Mouse (Mus musculus): ENCODE results near the gene Foxm1. TPM values are rescaled to one million over a fixed set of nuclear protein-coding genes. Genes with fewer than 3 reads are reported as not detected.

Gene Foxm1
- total and polyA plus RNA-seq, 3 experiments: 13.7 to 61.9 (median 31.1) TPM

DNA sequence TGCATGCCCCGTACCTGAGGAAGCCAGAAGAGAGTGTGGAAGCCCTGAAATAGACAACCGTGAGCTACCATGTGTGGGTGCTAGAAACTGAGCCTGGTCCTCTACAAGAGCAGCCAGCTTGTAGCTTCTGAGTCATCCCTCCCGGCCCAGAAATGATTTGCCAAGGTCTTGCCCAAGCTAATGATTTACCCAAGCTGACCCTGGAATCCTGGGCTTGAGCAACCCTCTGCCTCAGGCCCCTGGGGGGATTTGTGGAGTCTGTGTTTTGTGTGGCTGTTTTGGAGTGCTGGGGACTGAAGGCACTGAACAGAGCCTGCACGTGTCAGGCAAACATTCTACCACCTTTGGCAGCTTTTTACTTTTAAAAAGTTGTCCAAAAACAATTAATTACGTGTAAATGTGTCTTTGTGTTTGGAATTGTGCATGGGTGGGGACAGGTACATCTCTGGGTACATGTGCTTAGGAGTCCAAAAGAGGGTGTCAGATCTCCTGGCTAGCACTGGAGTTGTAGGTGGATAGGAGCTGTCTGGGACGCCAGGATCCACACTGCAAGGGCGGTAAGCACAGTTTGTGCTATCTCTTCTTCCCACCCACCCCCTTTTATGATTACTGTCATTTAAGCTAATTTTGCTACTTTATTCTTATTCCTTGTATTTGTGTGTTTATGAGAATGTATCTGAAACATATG is 35.0 kb downstream of the Foxm1 start:
- Histone ChIP-seq H3K9me3 (replicated peaks; ENCODE audit: insufficient read depth, low read length) (no peaks in the 10 kb centered on the region), H3K9ac (ENCODE audit: control insufficient read depth, low read depth, low read length, poor library complexity, severe bottlenecking) (no peak overlapping the region), H3K4me1 (ENCODE audit: control insufficient read depth in 1 of 2, insufficient read depth in 2 of 2, low read length in 2 of 2) (no peaks in the 10 kb centered on the region), H3K4me3 (ENCODE audit: control insufficient read depth in 1 of 2, insufficient read depth in 1 of 2, low read depth in 2 of 2, low read length in 2 of 2) (no peak overlapping the region), H3K79me2 (ENCODE audit: control insufficient read depth, insufficient read depth, low read length, poor library complexity) (no peaks in the 10 kb centered on the region), H3K36me3 (ENCODE audit: control insufficient read depth in 1 of 2, insufficient read depth in 2 of 2, low read length in 2 of 2) (no peaks in the 10 kb centered on the region), H3K27ac (ENCODE audit: control insufficient read depth, low read depth, low read length) (no peak overlapping the region), H3K27me3 (ENCODE audit: control insufficient read depth in 1 of 2, insufficient read depth in 2 of 2, low read length in 2 of 2) (no peaks in the 10 kb centered on the region; a peak in 1 of 4 replicates)
- TF ChIP-seq ZNF384 (IDR thresholded peaks at IDR 0.05; ENCODE audit: low read depth, low read length) (no peak), RAD21 (IDR thresholded peaks at IDR 0.05; ENCODE audit: low read depth, low read length) (no peak), NRF1 (IDR thresholded peaks at IDR 0.05; ENCODE audit: insufficient read depth, low read depth, low read length, poor library complexity, severe bottlenecking) (no peak), ETS1 (IDR thresholded peaks at IDR 0.05; ENCODE audit: low read depth, low read length) (no peak), NELFE (IDR thresholded peaks at IDR 0.05; ENCODE audit: low read depth, low read length) (no peak), E2F4 (IDR thresholded peaks at IDR 0.05; ENCODE audit: borderline replicate concordance, low read depth, low read length) (no peak), TAL1 (IDR thresholded peaks at IDR 0.05; ENCODE audit: low read length) (no peak), CHD2 (IDR thresholded peaks at IDR 0.05; ENCODE audit: low read length) (no peak), UBTF (IDR thresholded peaks at IDR 0.05; ENCODE audit: borderline replicate concordance, insufficient read depth, low read depth, low read length) (no peak)
- DNase-seq (ENCODE audit: low read depth, low spot score): no peak

DNA sequence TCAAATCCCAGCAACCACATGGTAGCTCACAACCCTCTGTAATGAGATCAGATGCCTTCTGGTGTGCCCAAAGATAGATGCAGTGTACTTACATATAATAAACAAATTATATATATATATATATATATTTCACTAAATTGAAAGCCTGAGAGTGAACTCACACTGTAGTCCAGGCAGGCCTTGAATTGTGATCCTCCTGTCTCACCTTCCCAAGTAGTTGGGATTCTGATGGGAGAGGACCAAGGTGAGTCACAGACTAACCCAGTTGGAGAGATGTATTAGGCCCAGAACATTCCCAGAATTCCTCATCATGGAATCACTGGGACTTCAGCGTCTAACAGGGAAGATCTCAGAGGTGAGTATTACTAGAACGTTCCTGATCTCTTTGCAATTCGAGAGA is 36.2 kb downstream of the Foxm1 start, which contains the start of gene Nrip2:
Gene Nrip2, plus strand, starts transcription at position 301 of the 400 bp plus-strand sequence.
- TF ChIP-seq BHLHE40 (IDR thresholded peaks at IDR 0.05; ENCODE audit: borderline replicate concordance, low read depth, low read length) (no peak), CHD2 (IDR thresholded peaks at IDR 0.05; ENCODE audit: low read length) (no peak), SMC3 (IDR thresholded peaks at IDR 0.05; ENCODE audit: low read depth, low read length) (no peak), ETS1 (IDR thresholded peaks at IDR 0.05; ENCODE audit: low read depth, low read length) (no peak), MXI1 (IDR thresholded peaks at IDR 0.05; ENCODE audit: low read depth, low read length) (no peak), CTCF (IDR thresholded peaks at IDR 0.05 in 2 of 3, conservative IDR thresholded peaks at IDR 0.05 in 1 of 3; ENCODE audit: control insufficient read depth in 1 of 3, insufficient read depth in 1 of 3, low read depth in 2 of 3, low read length in 3 of 3, poor library complexity in 1 of 3, severe bottlenecking in 1 of 3) (no peak), GABPA (IDR thresholded peaks at IDR 0.05; ENCODE audit: low read depth, low read length) (no peak), SIN3A (IDR thresholded peaks at IDR 0.05; ENCODE audit: low read length) (no peak), JUND (IDR thresholded peaks at IDR 0.05; ENCODE audit: low read depth, low read length) (no peak), MAX (IDR thresholded peaks at IDR 0.05; ENCODE audit: low read length) (no peak), MAFK (IDR thresholded peaks at IDR 0.05; ENCODE audit: borderline replicate concordance, low read depth, low read length) (no peak), ZMIZ1 (IDR thresholded peaks at IDR 0.05; ENCODE audit: low read depth, low read length) (no peak), POLR2A (IDR thresholded peaks at IDR 0.05; ENCODE audit: control insufficient read depth in 1 of 2, insufficient read depth in 1 of 2, low read depth in 1 of 2, low read length in 2 of 2, poor library complexity in 1 of 2) (no peak), GATA1 (IDR thresholded peaks at IDR 0.05; ENCODE audit: low read depth, low read length) (no peak), MYB (IDR thresholded peaks at IDR 0.05; ENCODE audit: low read depth, low read length) (no peak), NELFE (IDR thresholded peaks at IDR 0.05; ENCODE audit: low read depth, low read length) (no peak), CHD1 (IDR thresholded peaks at IDR 0.05; ENCODE audit: low read depth, low read length) (no peak), MEF2A (IDR thresholded peaks at IDR 0.05; ENCODE audit: extremely low read depth, insufficient replicate concordance, low read depth, low read length, poor library complexity, severe bottlenecking) (no peak), MAZ (IDR thresholded peaks at IDR 0.05; ENCODE audit: low read depth, low read length) (no peak), TCF12 (IDR thresholded peaks at IDR 0.05; ENCODE audit: low read depth, low read length) (no peak)
- H3K27me3 ChIP-seq (ENCODE audit: control insufficient read depth in 1 of 2, insufficient read depth in 2 of 2, low read length in 2 of 2): no peaks in the 10 kb centered on the region; a peak in 1 of 4 replicates
- no peak within 1 kb of the TSS for H3K27ac ChIP-seq (ENCODE audit: control insufficient read depth, low read depth, low read length)
- no peak within 1 kb of the TSS for H3K4me3 ChIP-seq (ENCODE audit: control insufficient read depth in 1 of 2, insufficient read depth in 1 of 2, low read depth in 2 of 2, low read length in 2 of 2)
- DNase-seq (ENCODE audit: low read depth, low spot score): no peak
- H3K36me3 ChIP-seq (ENCODE audit: control insufficient read depth in 1 of 2, insufficient read depth in 2 of 2, low read length in 2 of 2): no peaks in the 10 kb centered on the region
- H3K9me3 ChIP-seq (replicated peaks; ENCODE audit: insufficient read depth, low read length): no peaks in the 10 kb centered on the region
- H3K4me1 ChIP-seq (ENCODE audit: control insufficient read depth in 1 of 2, insufficient read depth in 2 of 2, low read length in 2 of 2): no peaks in the 10 kb centered on the region
- H3K79me2 ChIP-seq (ENCODE audit: control insufficient read depth, insufficient read depth, low read length, poor library complexity): no peaks in the 10 kb centered on the region
- no peak within 1 kb of the TSS for H3K9ac ChIP-seq (ENCODE audit: control insufficient read depth, low read depth, low read length, poor library complexity, severe bottlenecking)
